ENCODE assay signal across 16 mouse cellular contexts in genomic region chr15:101169910-101170309, GRCm38 (mm10). TPM values are rescaled to one million over a fixed set of nuclear protein-coding genes. Genes with fewer than 3 reads are reported as not detected.
"Had no signal": no experiment of that assay in that cellular context is flagged by ENCODE, and none has a peak within 500 bp of the region (broad histone marks: within the 10 kb centered on the region; RNA-seq: fewer than 3 reads in every experiment).

No protein-coding gene starts in this region.

- H3K4me3 ChIP-seq: intestine, embryonic 15.5 days; lung, embryonic 15.5 days; midbrain, embryonic 13.5 days had no signal

- H3K4me1 ChIP-seq: midbrain, embryonic 13.5 days had no signal

- H3K27ac ChIP-seq: intestine, embryonic 15.5 days; lung, embryonic 15.5 days; macrophage; midbrain, embryonic 13.5 days had no signal

- H3K4me2 ChIP-seq: intestine, embryonic 15.5 days; lung, embryonic 15.5 days; midbrain, embryonic 13.5 days had no signal

- H3K9me3 ChIP-seq: intestine, embryonic 15.5 days; lung, embryonic 15.5 days; midbrain, embryonic 13.5 days had no signal

- H3K27me3 ChIP-seq: intestine, embryonic 15.5 days; lung, embryonic 15.5 days had no signal

- DNase-seq: kidney, adult 18-20 months; kidney, postnatal 10 days; left cerebral cortex, postnatal 4 days; lung, postnatal 14 days; right cerebral cortex, postnatal 14 days; thymus, postnatal 4 days had no signal

- H3K9ac ChIP-seq: intestine, embryonic 15.5 days; lung, embryonic 15.5 days; midbrain, embryonic 13.5 days had no signal

- H3K36me3 ChIP-seq: intestine, embryonic 15.5 days; lung, embryonic 15.5 days; midbrain, embryonic 13.5 days had no signal

- ATAC-seq: intestine, embryonic 15.5 days; midbrain, embryonic 13.5 days had no signal

RNA-seq across cellular contexts. Expression of gene Ankrd33, which starts 54.4 kb away (rescaled TPM):
- polyA plus RNA-seq: intestine, embryonic 15.5 days; kidney, embryonic 14.5 days; large intestine, adult 2 months; limb, embryonic 14.5 days; liver, embryonic 16.5 days; lung, embryonic 15.5 days; macrophage; midbrain, embryonic 13.5 days; midbrain, postnatal 0 days; neural tube, embryonic 14.5 days had no signal
